Mouse (Mus musculus): ENCODE results near the gene Mrps14.

The Mrps14 gene

DNA sequence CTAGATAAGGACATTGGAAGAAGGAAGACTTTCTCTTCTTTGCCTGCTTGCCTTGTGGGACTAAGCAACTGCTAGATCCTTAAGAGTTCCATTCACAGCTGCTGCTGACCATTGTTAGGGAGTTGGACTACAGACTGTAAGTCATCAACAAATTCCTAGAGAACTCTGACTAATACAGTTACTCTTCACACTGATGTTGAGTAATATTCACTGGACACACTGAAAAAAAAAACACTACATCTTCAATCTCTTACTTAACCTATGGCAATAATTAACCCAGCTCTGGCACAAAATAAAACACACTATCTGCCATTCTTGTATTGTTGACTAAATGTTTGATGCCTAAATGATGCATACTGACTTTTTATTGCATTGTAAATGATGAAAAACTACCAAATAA lies 32.8 kb downstream of the Mrps14 start:
- no peak for DNase-seq (ENCODE audit: low spot score in 2 of 2)

DNA sequence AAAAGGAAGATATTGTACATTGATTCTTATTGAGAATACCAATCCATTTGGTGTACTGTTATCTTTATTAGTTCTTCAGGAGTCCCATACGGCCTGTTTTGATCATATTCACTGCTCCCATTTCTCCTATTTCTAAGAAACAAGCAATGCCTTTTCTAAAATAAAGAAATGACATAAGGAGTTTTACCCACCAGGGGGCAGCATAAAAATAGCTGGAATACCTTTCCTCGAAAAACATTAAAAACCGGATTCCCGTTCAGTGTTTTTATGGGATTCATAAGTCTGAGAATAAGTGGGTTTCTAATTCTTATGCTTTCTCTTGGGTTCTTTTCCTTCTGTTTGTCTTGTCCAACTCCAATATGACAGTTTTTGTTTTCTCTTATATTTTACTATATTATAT lies 36.0 kb downstream of the Mrps14 start:
- DNase-seq (ENCODE audit: low spot score in 2 of 2), result no peak

DNA sequence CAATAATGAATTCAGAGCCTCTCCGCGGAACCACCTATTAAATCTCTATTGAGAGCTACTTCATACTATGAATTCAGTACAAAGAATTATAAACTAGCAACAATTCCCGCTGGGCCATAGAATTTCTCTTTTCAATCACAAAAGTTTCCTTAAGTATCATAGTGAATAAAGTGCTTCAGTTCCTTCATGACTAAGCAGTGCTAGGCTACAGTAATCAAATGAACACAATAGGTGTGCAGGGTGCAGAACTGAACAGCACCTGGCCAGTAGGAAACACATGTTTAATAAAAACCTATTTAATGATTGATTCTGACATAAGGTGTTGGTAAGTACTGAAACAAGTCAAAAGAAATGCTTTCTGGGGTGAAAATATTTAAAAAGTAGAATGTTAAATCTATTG lies 37.1 kb downstream of the Mrps14 start:
- no peak for DNase-seq (ENCODE audit: low spot score in 2 of 2)

DNA sequence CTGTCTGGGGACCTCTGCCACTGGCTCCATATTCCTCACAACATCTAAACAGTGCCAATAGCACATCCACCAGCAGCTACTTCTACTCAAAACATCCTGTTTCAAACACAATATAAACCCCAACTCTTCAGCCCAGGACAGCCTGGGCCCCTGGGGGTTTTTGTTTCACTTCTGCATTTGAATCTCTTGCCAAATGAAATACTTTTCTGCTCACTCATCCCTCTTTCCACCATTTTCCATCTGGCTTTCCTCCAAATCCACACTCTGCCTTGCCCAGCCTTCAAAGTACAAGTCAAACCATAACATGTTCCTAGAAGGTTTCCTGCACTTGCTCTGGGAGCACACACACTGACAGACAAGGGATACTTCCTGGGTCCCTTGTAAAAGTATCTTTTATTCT lies 38.9 kb downstream of the Mrps14 start:
- no peak for DNase-seq (ENCODE audit: low spot score in 2 of 2)

DNA sequence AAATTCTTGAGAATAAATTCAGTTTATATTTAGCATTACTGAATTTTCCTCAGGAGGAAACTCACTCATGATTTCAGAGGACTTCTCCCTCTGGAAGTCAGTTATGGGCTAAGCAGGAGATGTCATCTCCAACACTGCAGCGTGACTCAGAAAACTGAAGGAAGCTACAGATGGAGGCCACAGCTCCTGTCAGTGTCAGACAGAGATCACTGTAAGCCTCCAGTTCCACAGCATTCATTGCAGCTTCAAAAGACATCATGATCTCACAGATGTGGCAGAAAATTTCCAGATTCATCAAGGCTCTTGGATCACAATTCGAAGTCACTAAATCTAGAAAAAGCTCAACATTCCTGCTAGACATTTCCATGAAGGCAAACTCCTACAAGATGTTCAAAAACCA lies 43.0 kb downstream of the Mrps14 start:
- no peak for DNase-seq (ENCODE audit: low spot score in 2 of 2)

DNA sequence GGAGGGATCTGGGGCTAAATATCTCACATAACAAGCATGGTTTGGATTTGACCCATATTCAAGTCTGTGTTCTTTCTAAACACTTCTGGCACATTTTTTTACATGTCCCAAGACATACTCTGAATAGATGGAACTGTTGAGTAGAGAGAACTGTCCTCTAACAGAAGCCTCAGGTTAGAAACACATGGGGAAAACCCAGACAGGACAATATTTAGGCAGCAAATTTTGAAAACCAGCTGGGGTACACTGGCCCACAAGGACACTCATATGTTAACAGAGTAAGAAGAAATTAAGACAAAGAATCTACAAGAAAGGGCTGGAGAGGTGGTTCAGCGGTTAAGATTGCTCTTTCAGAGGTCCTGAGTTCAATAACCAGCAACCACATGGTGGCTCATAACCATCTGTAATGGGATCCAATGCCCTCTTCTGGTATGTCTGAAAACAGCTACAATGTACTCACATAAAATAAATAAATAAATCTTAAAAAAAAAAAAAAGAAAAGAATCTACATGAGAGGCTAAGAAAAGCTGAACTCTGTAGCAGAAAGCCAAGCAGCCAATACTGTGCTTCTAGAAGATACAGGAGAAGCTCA lies 43.9 kb downstream of the Mrps14 start:
- DNase-seq (ENCODE audit: low spot score in 2 of 2), result no peak

DNA sequence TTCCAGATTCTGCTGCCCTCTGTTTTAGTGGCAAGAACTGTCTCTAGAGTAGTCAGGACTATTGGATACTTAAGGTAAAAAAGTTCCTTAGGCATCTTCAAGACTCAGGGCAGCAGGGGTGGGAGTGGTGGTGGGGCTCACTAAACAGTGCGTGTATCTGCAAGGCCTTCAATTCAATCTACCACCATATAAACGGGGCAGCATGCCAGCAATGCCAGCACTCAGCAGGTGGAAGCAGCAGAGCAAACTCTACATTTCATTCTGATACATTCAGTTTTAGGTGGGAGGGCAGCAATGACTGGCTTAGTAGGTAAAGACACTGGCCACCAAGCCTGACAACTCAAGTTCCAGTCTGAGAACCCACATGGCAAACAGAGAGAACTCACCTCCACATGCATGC lies 45.1 kb downstream of the Mrps14 start:
- no peak for DNase-seq (ENCODE audit: low spot score in 2 of 2)

DNA sequence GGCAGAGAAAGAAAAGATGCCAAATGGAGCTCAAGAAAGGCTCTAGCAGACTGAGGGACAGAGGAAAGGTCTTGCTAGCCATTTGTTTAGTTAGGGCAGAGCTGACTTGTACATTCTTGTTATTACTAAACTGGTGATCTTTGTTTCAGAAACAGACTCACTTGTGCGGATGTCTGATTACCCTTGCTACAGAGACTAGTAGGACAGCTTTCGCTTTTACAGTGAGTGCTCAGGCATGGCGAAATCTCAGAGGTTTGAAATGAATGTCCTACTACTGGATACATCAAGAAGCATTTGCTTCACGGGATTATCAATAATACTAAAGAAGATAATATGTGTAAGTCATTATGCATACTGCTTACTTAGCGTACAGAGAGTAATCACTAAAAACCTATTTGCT lies 49.7 kb downstream of the Mrps14 start:
- no peak for DNase-seq (ENCODE audit: low spot score in 2 of 2)

DNA sequence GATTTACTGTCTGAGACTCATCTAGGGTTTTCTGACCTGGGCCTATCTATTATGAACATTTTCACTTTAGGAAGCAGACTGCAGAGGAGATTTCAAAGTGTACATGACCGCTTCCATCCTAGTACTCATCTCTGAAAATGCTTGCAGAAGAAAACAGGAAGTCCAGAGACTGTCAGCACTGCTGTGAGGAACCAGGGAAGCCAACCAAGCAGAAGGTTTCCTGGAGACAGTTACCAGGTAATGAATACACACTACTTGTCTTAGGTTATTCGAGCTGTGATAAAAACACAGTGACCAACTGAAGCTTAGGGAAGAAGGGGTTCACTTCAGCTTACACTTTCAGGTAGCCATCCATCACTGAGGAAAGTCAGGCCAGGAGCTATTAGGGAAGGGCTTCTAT lies 50.9 kb downstream of the Mrps14 start:
- DNase-seq (ENCODE audit: low spot score in 2 of 2), result no peak

DNA sequence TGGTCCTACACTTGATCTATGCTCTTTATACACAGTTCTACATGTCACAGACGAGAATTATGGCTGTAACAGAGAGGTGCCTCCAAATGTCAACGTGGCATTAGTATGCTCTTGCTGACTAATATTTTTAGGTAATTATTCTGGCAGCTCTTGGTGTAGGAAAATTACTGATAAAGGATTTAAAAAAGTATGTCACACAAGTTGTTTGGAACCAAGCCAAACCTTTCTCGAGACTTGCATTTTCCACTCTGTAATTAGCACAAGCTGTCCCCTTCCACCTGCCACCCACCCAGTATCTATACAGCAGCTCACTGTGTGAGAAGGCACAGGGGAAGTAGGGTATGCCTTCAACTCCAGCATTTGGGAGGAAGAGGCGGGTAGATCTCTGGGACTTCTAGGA lies 51.8 kb downstream of the Mrps14 start:
- DNase-seq (ENCODE audit: low spot score in 2 of 2), result no peak

DNA sequence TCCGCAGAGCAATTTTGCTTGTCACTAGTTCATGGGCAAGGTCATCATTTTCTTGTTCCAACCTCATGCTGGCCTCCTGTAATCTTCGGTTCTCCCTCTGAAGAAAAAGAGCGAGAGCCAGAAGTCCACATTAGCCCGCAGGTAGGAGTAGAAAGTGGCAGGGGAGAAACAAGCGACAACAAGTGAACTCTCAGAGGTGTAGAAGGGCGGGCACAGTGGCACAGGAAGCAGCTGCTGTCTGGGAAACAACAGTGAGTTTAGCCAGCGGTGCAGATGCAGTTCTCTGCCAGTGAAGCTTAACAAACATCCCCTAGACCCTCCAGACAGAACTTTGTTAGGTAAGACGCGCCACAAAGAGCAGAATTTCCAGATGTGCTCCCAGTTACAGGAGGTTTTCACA lies 52.5 kb downstream of the Mrps14 start:
- no peak for DNase-seq (ENCODE audit: low spot score in 2 of 2)

DNA sequence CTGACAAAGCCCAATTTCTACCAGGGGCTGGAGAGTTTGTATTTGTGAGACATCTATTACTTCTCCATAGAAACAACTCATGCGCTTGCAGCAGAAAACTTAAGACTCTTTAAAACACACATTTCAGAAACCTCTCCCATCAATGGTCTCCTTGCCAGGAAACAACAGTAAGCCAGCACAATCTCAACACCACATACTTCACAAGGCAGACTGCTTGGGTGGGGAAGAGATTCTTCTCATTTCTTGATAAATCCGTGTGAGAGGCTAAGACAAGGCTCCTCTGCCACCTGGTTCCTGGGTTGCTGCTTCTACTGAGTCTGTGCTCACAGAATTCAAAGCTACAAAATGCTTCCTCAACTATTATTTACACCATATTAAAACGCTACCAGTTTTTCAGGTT lies 54.8 kb downstream of the Mrps14 start:
- no peak for DNase-seq (ENCODE audit: low spot score in 2 of 2)

DNA sequence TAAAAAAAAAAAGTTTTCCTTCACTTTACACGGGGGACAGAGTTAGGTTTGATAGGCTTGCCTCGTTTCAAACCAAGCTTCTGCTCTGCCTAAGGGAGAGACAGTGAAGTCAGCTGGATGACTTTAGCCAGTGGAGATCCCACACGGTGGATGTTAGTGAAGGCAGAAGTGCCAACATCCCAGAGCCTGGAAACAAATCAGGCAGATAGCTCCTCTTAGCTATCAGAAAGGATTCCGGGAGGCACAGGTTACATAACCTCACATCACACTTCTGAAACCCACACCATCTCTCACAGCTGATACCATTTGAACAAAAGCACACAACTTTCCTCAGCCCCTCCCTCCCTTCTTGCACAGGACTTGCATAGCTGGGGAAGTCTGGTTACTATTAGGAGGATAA lies 55.8 kb downstream of the Mrps14 start:
- DNase-seq (ENCODE audit: low spot score in 2 of 2), result no peak

DNA sequence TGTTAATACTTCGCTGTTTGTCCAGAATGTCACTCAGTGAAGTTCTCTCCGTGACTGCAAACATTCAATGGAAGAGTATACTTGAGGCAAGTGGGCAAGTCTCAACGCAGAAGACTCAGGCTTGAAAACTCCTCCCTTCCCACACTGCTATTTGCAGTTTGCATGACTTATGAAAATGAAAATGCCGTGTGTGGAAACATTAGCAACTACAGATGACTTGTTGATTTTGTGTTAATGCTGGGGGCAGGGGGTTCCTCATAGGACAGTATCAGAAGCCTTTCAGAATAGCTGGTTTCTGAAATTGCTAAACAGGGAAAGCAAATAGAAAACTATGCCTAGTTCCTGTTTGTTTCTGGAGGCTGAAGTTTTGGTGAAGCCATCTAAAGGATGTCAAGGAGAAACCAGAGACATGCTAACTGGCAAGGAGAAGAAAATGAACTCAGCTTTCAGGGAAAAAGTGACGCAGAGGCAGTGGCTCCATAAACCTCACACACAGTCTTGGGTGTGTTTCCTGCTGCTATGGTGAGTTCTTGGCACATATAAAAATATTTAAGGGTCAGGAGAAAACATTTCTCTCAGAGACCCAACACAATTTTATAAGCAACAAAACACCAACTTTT lies 56.5 kb downstream of the Mrps14 start:
- no peak for DNase-seq (ENCODE audit: low spot score in 2 of 2)
